Mouse (Mus musculus) heart, postnatal 25 days (tissue): ENCODE data around the gene Dhrs1. TPM values are rescaled to one million over a fixed set of nuclear protein-coding genes. Genes with fewer than 3 reads are reported as not detected.

Source experiments
- DNase-seq: peaks from one replicate; pipeline ENCODE4 v3.0.0; 2022; ENCODE audit warnings: low spot score
- intact Hi-C: fragments of 180-260 bp; cut with DNase I; formaldehyde crosslinking; loops from one replicate; pipeline ENCODE4 v1.15.1; 2025
- total RNA-seq, 2 experiments: library from RNA; stranded (reverse); gene quantifications; 2 replicates each; pipeline ENCODE4 v1.2.3; 2021

Gene Dhrs1
- total RNA-seq, 2 experiments from 2014 or later: 43.7 to 47.0 TPM

GRCm38 (mm10) chr14:55697226-55697625, 48.3 kb downstream of the Dhrs1 start:
- DNase-seq: no peak
- intact Hi-C loops: no loop called here

- no peak for DNase-seq
- intact Hi-C loops: no loop called here
These were observed 56.1 kb downstream of the Dhrs1 start for GRCm38 (mm10) chr14:55689433-55689832.

Other genes starting within 250 kb of the Dhrs1 start
- not detected for gene Cpne6, start 235.2 kb downstream of the Dhrs1 start, total RNA-seq
- under 1 TPM in 1 of 2 experiments, not detected in 1; 0.18 TPM for gene Nrl, start 220.7 kb downstream of the Dhrs1 start, total RNA-seq
- 10 to 100 TPM; 11.7 to 14.3 TPM for gene Pck2, start 205.4 kb downstream of the Dhrs1 start, total RNA-seq
- gene Dcaf11, start 185.7 kb downstream of the Dhrs1 start, total RNA-seq: 100 to 1,000 TPM; 129 to 130 TPM
- under 1 TPM in 1 of 2 experiments, not detected in 1; 0.83 TPM for gene A730061H03Rik, start 185.3 kb downstream of the Dhrs1 start, total RNA-seq
- gene Fitm1, start 170.1 kb downstream of the Dhrs1 start, total RNA-seq: 100 to 1,000 TPM; 192 to 214 TPM
- 100 to 1,000 TPM; 249 to 283 TPM for gene Psme1, start 167.6 kb downstream of the Dhrs1 start, total RNA-seq
- gene Emc9, start 160.4 kb downstream of the Dhrs1 start, total RNA-seq: 10 to 100 TPM; 56.0 to 58.1 TPM
- 100 to 1,000 TPM in 1 of 2 experiments, 10 to 100 TPM in 1; 93.4 to 101 TPM for gene Psme2, start 154.6 kb downstream of the Dhrs1 start, total RNA-seq
- 10 to 100 TPM; 25.7 to 31.3 TPM for gene Rnf31, start 154.0 kb downstream of the Dhrs1 start, total RNA-seq
- gene Irf9, start 142.1 kb downstream of the Dhrs1 start, total RNA-seq: 10 to 100 TPM; 10.1 to 11.8 TPM
- gene Rec8, start 127.7 kb downstream of the Dhrs1 start, total RNA-seq: under 1 TPM; 0.23 to 0.36 TPM
- 10 to 100 TPM; 51.1 to 57.0 TPM for gene Ipo4, start 109.7 kb downstream of the Dhrs1 start, total RNA-seq
- gene Gm49378, start 107.8 kb downstream of the Dhrs1 start, total RNA-seq: 1 to 10 TPM; 3.0 to 3.4 TPM
- 10 to 100 TPM; 39.0 to 43.8 TPM for gene Tm9sf1, start 101.9 kb downstream of the Dhrs1 start, total RNA-seq
- under 1 TPM; 0.56 to 0.60 TPM for gene Tssk4, start 95.5 kb downstream of the Dhrs1 start, total RNA-seq
- gene Mdp1, start 85.2 kb downstream of the Dhrs1 start, total RNA-seq: 10 to 100 TPM; 53.0 to 53.4 TPM
- gene Gmpr2, start 73.7 kb downstream of the Dhrs1 start, total RNA-seq: 10 to 100 TPM in 1 of 2 experiments, 1 to 10 TPM in 1; 8.9 to 11.2 TPM
- gene Nedd8, start 73.6 kb downstream of the Dhrs1 start, total RNA-seq: 100 to 1,000 TPM; 252 to 263 TPM
- gene Tinf2, start 63.9 kb downstream of the Dhrs1 start, total RNA-seq: 10 to 100 TPM; 10.0 to 10.7 TPM
- gene Tgm1, start 31.8 kb downstream of the Dhrs1 start, total RNA-seq: under 1 TPM; 0.18 to 0.36 TPM
- gene Rabggta, start 23.4 kb downstream of the Dhrs1 start, total RNA-seq: 10 to 100 TPM; 13.0 to 13.4 TPM
- 10 to 100 TPM in 1 of 2 experiments, 1 to 10 TPM in 1; 7.8 to 11.1 TPM for gene Nop9, start within 50 bp of the Dhrs1 start, total RNA-seq
- gene Cideb, start 12.8 kb upstream of the Dhrs1 start, total RNA-seq: under 1 TPM; 0.56 to 0.83 TPM
- gene Ltb4r2, start 15.7 kb upstream of the Dhrs1 start, total RNA-seq: under 1 TPM; 0.06 to 0.13 TPM
- under 1 TPM in 1 of 2 experiments, not detected in 1; 0.18 TPM for gene Ltb4r1, start 20.3 kb upstream of the Dhrs1 start, total RNA-seq
- 10 to 100 TPM; 18.2 to 23.8 TPM for gene Adcy4, start 38.4 kb upstream of the Dhrs1 start, total RNA-seq
- gene Ripk3, start 43.2 kb upstream of the Dhrs1 start, total RNA-seq: 1 to 10 TPM; 2.3 to 3.4 TPM
- 1 to 10 TPM; 3.9 to 5.5 TPM for gene Nfatc4, start 77.5 kb upstream of the Dhrs1 start, total RNA-seq
- gene Nynrin, start 108.3 kb upstream of the Dhrs1 start, total RNA-seq: 1 to 10 TPM; 8.2 to 9.7 TPM
- gene Cbln3, start 138.7 kb upstream of the Dhrs1 start, total RNA-seq: under 1 TPM in 1 of 2 experiments, not detected in 1; 0.14 TPM
- gene Khnyn, start 139.3 kb upstream of the Dhrs1 start, total RNA-seq: 10 to 100 TPM; 11.6 to 13.5 TPM
- gene Sdr39u1, start 154.6 kb upstream of the Dhrs1 start, total RNA-seq: 100 to 1,000 TPM; 107 to 108 TPM
- gene Cma1, start 199.0 kb upstream of the Dhrs1 start, total RNA-seq: 1 to 10 TPM; 1.0 to 2.5 TPM
- not detected for gene Cma2, start 205.3 kb upstream of the Dhrs1 start, total RNA-seq